Mouse (Mus musculus): Measurements from ENCODE around the gene Twnk. TPM values are rescaled to one million over a fixed set of nuclear protein-coding genes. Genes with fewer than 3 reads are reported as not detected.

The Twnk gene
- 14.1 and 14.8 TPM in 2 replicates for polyA plus RNA-seq (2015; fragmentation: Nextera tagmentation; extraction: Ambion mirVana)

- Histone ChIP-seq H3K9me3 (no peaks in the 10 kb centered on the region), H3K4me2 (peak within 1 kb of the TSS; percentile 95), H3K27me3 (no peaks in the 10 kb centered on the region), H3K4me3 (peak within 1 kb of the TSS; percentile 100), H3K9ac (peak within 1 kb of the TSS; percentile 72), H3K4me1 (replicated peaks) (peaks cover 40% of the 10 kb centered on the region), H3K27ac (replicated peaks) (peak within 1 kb of the TSS; percentile 81), H3K36me3 (peaks cover 32% of the 10 kb centered on the region)
- WGBS: 12% methylated on average over 16 of the region's 16 CpGs
- no peak for ATAC-seq (ENCODE audit: low FRiP score, low read depth)
These were observed at the start of gene Twnk for GRCm38 (mm10) chr19:45005444-45005843. Gene Twnk, plus strand, starts transcription at chr19:45005663.

DNA sequence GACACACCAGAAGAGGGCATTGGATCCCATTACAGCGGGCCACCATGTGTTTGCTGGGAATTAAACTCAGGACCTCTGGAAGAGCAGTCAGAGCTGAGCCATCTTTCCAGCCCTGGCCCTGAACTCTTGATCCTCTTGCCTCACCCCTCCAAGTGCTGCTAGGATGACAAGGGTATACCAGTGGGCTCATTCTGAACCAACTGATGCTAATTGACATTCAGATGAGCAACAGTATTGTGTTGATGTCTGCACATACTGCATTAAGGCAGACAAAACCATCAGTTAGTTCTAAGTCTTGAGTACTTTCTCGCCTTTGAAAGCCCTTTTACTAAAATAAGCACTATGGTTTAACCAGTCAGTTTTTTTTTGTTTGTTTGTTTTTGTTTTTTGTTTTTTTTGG is 45.8 kb upstream of the Twnk start:
- Histone ChIP-seq H3K4me3 (no peak overlapping the region), H3K9ac (no peak overlapping the region), H3K27me3 (no peaks in the 10 kb centered on the region), H3K9me3 (no peaks in the 10 kb centered on the region), H3K4me2 (no peak overlapping the region), H3K36me3 (peaks cover 74% of the 10 kb centered on the region), H3K4me1 (replicated peaks) (no peaks in the 10 kb centered on the region), H3K27ac (replicated peaks) (no peak overlapping the region)
- WGBS: 96% methylated on average over 2 of the region's 2 CpGs
- no peak for ATAC-seq (ENCODE audit: low FRiP score, low read depth)

GRCm38 (mm10) chr19:44965978-44966377 is 39.5 kb upstream of the Twnk start:
- no peak overlapping the region for H3K4me2 ChIP-seq
- no peaks in the 10 kb centered on the region for H3K4me1 ChIP-seq (replicated peaks)
- no peaks in the 10 kb centered on the region for H3K27me3 ChIP-seq
- WGBS: 91% methylated on average over 1 of the region's 1 CpGs
- H3K9me3 ChIP-seq: no peaks in the 10 kb centered on the region
- no peak overlapping the region for H3K9ac ChIP-seq
- no peak overlapping the region for H3K4me3 ChIP-seq
- no peak overlapping the region for H3K27ac ChIP-seq (replicated peaks)
- no peak for ATAC-seq (ENCODE audit: low FRiP score, low read depth)
- H3K36me3 ChIP-seq: peaks cover 71% of the 10 kb centered on the region

DNA sequence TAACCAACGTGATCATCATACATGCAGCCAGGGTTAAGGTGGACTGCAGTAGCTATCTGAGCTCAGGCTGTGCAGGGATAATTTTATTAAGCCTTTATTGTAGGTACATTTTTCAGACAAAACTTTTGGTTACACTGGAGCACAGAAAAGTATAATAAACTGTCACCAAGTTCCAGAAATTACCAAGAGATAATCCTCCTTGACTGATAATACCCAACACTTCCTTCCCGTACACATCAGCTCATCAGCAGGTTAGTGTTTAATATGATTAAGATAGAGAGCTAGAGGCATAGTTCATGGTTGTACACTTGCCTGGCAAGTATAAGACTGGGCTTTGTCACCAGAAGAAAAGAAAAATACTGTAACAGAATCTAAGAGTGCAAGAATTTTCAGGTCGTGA is 37.1 kb upstream of the Twnk start:
- no peak overlapping the region for H3K4me3 ChIP-seq
- no peak overlapping the region for H3K9ac ChIP-seq
- no peaks in the 10 kb centered on the region for H3K4me1 ChIP-seq (replicated peaks)
- H3K9me3 ChIP-seq: no peaks in the 10 kb centered on the region
- no peak overlapping the region for H3K27ac ChIP-seq (replicated peaks)
- no peak overlapping the region for H3K4me2 ChIP-seq
- no peaks in the 10 kb centered on the region for H3K27me3 ChIP-seq
- 90% methylated on average over 3 of the region's 3 CpGs for WGBS
- H3K36me3 ChIP-seq: peaks cover 80% of the 10 kb centered on the region
- ATAC-seq (ENCODE audit: low FRiP score, low read depth): no peak

DNA sequence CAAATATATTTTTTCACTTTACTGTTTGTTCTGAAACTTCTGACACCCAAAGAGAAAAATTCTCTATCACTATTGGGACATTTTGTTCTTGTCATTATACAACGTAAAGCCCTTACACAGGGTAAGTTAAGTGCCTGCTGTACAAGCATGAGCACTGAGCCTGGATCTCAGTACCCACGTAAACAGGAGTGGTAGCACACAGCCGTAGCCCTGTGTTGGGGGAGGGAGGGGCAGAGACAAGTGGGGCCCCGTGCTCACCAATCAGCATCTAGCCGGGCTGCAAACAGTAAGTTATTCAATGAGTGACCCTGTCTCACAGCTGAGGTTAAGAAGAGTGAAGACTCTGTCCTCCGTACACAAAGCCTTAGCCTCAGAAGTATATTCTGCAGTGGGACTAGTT is 28.8 kb upstream of the Twnk start:
- 84% methylated on average over 6 of the region's 6 CpGs for WGBS
- no peaks in the 10 kb centered on the region for H3K4me1 ChIP-seq (replicated peaks)
- H3K36me3 ChIP-seq: peaks cover 84% of the 10 kb centered on the region
- ATAC-seq (ENCODE audit: low FRiP score, low read depth): no peak
- H3K4me2 ChIP-seq: no peak overlapping the region
- no peaks in the 10 kb centered on the region for H3K27me3 ChIP-seq
- no peak overlapping the region for H3K9ac ChIP-seq
- H3K27ac ChIP-seq (replicated peaks): no peak overlapping the region
- H3K4me3 ChIP-seq: no peak overlapping the region
- H3K9me3 ChIP-seq: no peaks in the 10 kb centered on the region

DNA sequence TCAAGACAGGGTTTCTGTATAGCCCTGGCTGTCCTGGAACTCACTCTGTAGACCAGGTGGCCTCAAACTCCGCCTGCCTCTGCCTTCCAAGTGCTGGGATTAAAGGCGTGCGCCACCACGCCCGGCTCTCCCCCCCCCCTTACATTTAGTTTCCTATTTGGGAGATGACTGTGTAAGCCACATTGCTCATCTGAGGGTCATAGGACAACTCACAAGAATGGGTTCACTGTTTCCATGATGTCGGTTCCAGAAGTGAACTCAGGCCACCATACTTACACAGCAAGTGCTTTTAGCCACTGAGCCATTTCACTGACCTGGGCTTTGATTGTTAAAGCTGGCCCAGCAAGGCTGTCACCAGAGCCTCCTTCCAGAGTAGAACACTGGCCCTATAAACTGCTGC is 28.3 kb upstream of the Twnk start:
- Histone ChIP-seq H3K4me2 (no peak overlapping the region), H3K4me3 (no peak overlapping the region), H3K9ac (no peak overlapping the region), H3K4me1 (replicated peaks) (no peaks in the 10 kb centered on the region), H3K27me3 (no peaks in the 10 kb centered on the region), H3K36me3 (peaks cover 85% of the 10 kb centered on the region), H3K27ac (replicated peaks) (no peak overlapping the region), H3K9me3 (no peaks in the 10 kb centered on the region)
- 94% methylated on average over 6 of the region's 6 CpGs for WGBS
- ATAC-seq (ENCODE audit: low FRiP score, low read depth): no peak

GRCm38 (mm10) chr19:44980787-44981186 is 24.7 kb upstream of the Twnk start:
- no peak for ATAC-seq (ENCODE audit: low FRiP score, low read depth)
- Histone ChIP-seq H3K27ac (replicated peaks) (no peak overlapping the region), H3K9me3 (no peaks in the 10 kb centered on the region), H3K36me3 (peaks cover 55% of the 10 kb centered on the region), H3K27me3 (no peaks in the 10 kb centered on the region), H3K4me1 (replicated peaks) (no peaks in the 10 kb centered on the region), H3K9ac (no peak overlapping the region), H3K4me2 (no peak overlapping the region), H3K4me3 (no peak overlapping the region)
- 91% methylated on average over 2 of the region's 2 CpGs for WGBS

- no peaks in the 10 kb centered on the region for H3K9me3 ChIP-seq
- H3K4me1 ChIP-seq (replicated peaks): no peaks in the 10 kb centered on the region
- no peak overlapping the region for H3K27ac ChIP-seq (replicated peaks)
- no peak overlapping the region for H3K9ac ChIP-seq
- ATAC-seq (ENCODE audit: low FRiP score, low read depth): no peak
- no peak overlapping the region for H3K4me3 ChIP-seq
- peaks cover 37% of the 10 kb centered on the region for H3K36me3 ChIP-seq
- no peak overlapping the region for H3K4me2 ChIP-seq
- H3K27me3 ChIP-seq: no peaks in the 10 kb centered on the region
- WGBS: 85% methylated on average over 7 of the region's 7 CpGs
These were observed 22.9 kb upstream of the Twnk start for GRCm38 (mm10) chr19:44982477-44983115.

DNA sequence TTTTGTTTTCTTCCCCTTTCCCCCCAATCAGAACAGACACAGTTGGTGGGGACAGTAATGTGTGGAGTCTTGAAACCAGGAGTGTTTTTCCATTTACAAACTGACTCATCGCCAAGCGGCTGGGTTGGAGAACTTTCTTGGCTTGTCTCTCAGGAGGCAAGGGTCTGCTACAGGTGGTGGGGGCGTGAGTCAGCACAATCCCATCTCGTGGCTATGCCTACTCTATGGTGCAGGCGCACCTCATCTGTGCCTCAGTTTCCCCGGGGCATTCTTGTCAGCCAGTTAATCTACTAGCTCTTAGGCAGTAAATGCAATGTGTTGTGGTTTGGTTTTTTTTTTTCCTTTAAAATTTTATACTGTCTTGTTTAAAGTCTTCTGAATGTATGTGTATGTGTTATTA is 22.1 kb upstream of the Twnk start:
- Histone ChIP-seq H3K27me3 (no peaks in the 10 kb centered on the region), H3K4me2 (no peak overlapping the region), H3K4me3 (no peak overlapping the region), H3K9me3 (no peaks in the 10 kb centered on the region), H3K27ac (replicated peaks) (no peak overlapping the region), H3K9ac (no peak overlapping the region), H3K4me1 (replicated peaks) (peaks cover 3% of the 10 kb centered on the region), H3K36me3 (peaks cover 30% of the 10 kb centered on the region)
- WGBS: 95% methylated on average over 6 of the region's 6 CpGs
- no peak for ATAC-seq (ENCODE audit: low FRiP score, low read depth)

DNA sequence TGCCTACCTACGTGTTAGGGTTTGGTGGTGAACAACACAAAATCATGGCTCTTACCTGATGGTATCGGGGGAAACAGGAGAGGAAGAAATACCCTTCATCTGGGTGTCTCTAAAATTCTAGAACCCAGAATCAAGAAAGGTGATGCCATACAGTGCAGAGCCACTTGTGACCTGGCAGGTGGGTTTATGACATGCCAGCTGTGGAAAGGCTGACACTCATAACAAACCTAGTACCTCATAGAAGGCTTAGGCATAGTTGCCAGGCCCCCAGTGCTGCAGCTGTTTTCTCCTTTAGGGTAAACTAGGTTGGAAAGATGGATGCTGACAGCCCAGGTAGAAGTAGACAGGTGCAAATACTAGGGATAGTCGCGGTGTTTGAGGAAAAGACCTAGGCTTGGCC is 21.0 kb upstream of the Twnk start:
- 96% methylated on average over 4 of the region's 4 CpGs for WGBS
- ATAC-seq (ENCODE audit: low FRiP score, low read depth): no peak
- Histone ChIP-seq H3K9ac (no peak overlapping the region), H3K36me3 (peaks cover 25% of the 10 kb centered on the region), H3K9me3 (no peaks in the 10 kb centered on the region), H3K4me2 (no peak overlapping the region), H3K27ac (replicated peaks) (no peak overlapping the region), H3K27me3 (no peaks in the 10 kb centered on the region), H3K4me3 (no peak overlapping the region), H3K4me1 (replicated peaks) (peaks cover 7% of the 10 kb centered on the region)

DNA sequence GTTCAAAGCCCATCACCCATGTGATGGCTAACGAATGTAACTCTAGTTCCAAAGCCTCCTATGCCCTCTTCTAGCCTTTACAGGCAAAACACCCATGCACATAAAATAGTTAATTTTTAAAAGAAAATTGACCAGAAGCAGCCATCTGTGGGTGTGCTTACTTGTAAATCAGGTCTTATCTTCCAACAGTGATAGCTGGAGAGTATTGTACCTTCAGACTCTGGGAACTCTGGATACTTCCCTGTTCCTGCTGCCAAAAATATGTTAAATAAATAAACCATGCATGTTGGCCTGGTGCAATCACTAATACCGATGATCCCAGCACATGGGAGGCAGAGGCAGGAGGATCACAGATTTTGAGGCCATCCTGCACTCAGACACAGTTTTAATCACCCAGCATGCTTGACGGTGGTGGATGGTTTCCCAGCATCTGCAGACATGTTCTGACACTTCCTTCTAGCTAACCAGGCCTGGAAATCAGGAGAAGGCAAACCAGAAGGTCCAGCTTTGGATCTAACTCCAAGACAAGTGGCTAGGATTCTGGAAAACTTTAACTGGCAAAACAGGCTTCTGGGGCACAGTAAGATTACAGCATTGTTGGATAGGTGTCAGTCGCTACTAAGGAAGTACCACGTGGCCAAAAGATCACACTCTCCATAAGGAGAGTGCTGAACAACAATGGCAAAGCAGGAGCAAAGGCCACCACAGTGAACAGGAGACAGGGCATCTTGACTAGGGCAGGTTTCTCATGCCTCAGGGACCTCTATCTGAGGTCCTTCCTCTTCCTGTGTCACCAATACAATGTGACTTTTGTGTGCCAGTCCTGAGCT is 20.1 kb upstream of the Twnk start:
- no peak overlapping the region for H3K4me2 ChIP-seq
- 75% methylated on average over 5 of the region's 5 CpGs for WGBS
- H3K36me3 ChIP-seq: peaks cover 18% of the 10 kb centered on the region
- no peak overlapping the region for H3K27ac ChIP-seq (replicated peaks)
- peaks cover 16% of the 10 kb centered on the region for H3K4me1 ChIP-seq (replicated peaks)
- H3K9me3 ChIP-seq: no peaks in the 10 kb centered on the region
- ATAC-seq (ENCODE audit: low FRiP score, low read depth): no peak
- H3K9ac ChIP-seq: no peak overlapping the region
- H3K4me3 ChIP-seq: no peak overlapping the region
- H3K27me3 ChIP-seq: no peaks in the 10 kb centered on the region

- H3K27ac ChIP-seq (replicated peaks): no peak overlapping the region
- 68% methylated on average over 6 of the region's 6 CpGs for WGBS
- no peak overlapping the region for H3K4me3 ChIP-seq
- no peak overlapping the region for H3K9ac ChIP-seq
- H3K36me3 ChIP-seq: peaks cover 5% of the 10 kb centered on the region
- H3K9me3 ChIP-seq: no peaks in the 10 kb centered on the region
- H3K27me3 ChIP-seq: no peaks in the 10 kb centered on the region
- ATAC-seq (ENCODE audit: low FRiP score, low read depth): no peak
- no peak overlapping the region for H3K4me2 ChIP-seq
- peaks cover 31% of the 10 kb centered on the region for H3K4me1 ChIP-seq (replicated peaks)
These were observed 18.5 kb upstream of the Twnk start for GRCm38 (mm10) chr19:44987004-44987403.
